Mouse (Mus musculus) yolk sac, embryonic 10.5 days (tissue): Measurements from ENCODE around the gene Kcnip1.

Experiments used
- DNase-seq: peaks from one replicate; pipeline ENCODE4 v3.0.0-alpha.2; 2017; ENCODE audit warnings: low spot score

Gene Kcnip1

GRCm38 (mm10) chr11:33827829-33828206 is 165.1 kb downstream of the Kcnip1 start:
- no peak for DNase-seq

GRCm38 (mm10) chr11:33827085-33827828 is 165.7 kb downstream of the Kcnip1 start:
- DNase-seq: no peak

GRCm38 (mm10) chr11:33824739-33825138 is 168.2 kb downstream of the Kcnip1 start:
- DNase-seq: no peak

- no peak for DNase-seq
These were observed 171.6 kb downstream of the Kcnip1 start for GRCm38 (mm10) chr11:33821331-33821730.

- no peak for DNase-seq
These were observed 172.1 kb downstream of the Kcnip1 start for GRCm38 (mm10) chr11:33820876-33821275.

GRCm38 (mm10) chr11:33818861-33819503 is 174.0 kb downstream of the Kcnip1 start:
- DNase-seq: peak; percentile 6

GRCm38 (mm10) chr11:33816020-33816419 is 176.9 kb downstream of the Kcnip1 start:
- no peak for DNase-seq

- DNase-seq: no peak
These were observed 182.8 kb downstream of the Kcnip1 start for GRCm38 (mm10) chr11:33810105-33810504.

- DNase-seq: no peak
These were observed 189.9 kb downstream of the Kcnip1 start for GRCm38 (mm10) chr11:33803093-33803492.

- no peak for DNase-seq
These were observed 192.4 kb downstream of the Kcnip1 start for GRCm38 (mm10) chr11:33800436-33801088.

GRCm38 (mm10) chr11:33799933-33800332 is 193.0 kb downstream of the Kcnip1 start:
- DNase-seq: no peak

- no peak for DNase-seq
These were observed 194.8 kb downstream of the Kcnip1 start for GRCm38 (mm10) chr11:33798094-33798648.

- DNase-seq: no peak
These were observed 205.6 kb downstream of the Kcnip1 start for GRCm38 (mm10) chr11:33787362-33787761.

- no peak for DNase-seq
These were observed 206.4 kb downstream of the Kcnip1 start for GRCm38 (mm10) chr11:33786572-33786971.

GRCm38 (mm10) chr11:33781561-33781971 is 211.4 kb downstream of the Kcnip1 start:
- no peak for DNase-seq

- DNase-seq: no peak
These were observed 212.7 kb downstream of the Kcnip1 start for GRCm38 (mm10) chr11:33780263-33780662.

GRCm38 (mm10) chr11:33772615-33773141 is 220.3 kb downstream of the Kcnip1 start:
- no peak for DNase-seq

GRCm38 (mm10) chr11:33772043-33772442 is 220.9 kb downstream of the Kcnip1 start:
- DNase-seq: no peak

- DNase-seq: no peak
These were observed 225.7 kb downstream of the Kcnip1 start for GRCm38 (mm10) chr11:33766976-33767938.

- no peak for DNase-seq
These were observed 231.7 kb downstream of the Kcnip1 start for GRCm38 (mm10) chr11:33761201-33761755.

GRCm38 (mm10) chr11:33756624-33757023 is 236.3 kb downstream of the Kcnip1 start:
- DNase-seq: no peak
